Mouse (Mus musculus): Measurements from ENCODE around the gene Lpp.

The Lpp gene

GRCm38 (mm10) chr16:24501628-24502294, 108.5 kb downstream of the Lpp start:
- no peak for DNase-seq (ENCODE audit: low spot score)

GRCm38 (mm10) chr16:24502295-24502823, 109.1 kb downstream of the Lpp start:
- DNase-seq (ENCODE audit: low spot score): no peak

GRCm38 (mm10) chr16:24504838-24505605, 111.7 kb downstream of the Lpp start:
- no peak for DNase-seq (ENCODE audit: low spot score)

- DNase-seq (ENCODE audit: low spot score): no peak
These were observed 112.9 kb downstream of the Lpp start for GRCm38 (mm10) chr16:24506237-24506636.

- no peak for DNase-seq (ENCODE audit: low spot score)
These were observed 113.4 kb downstream of the Lpp start for GRCm38 (mm10) chr16:24506740-24507139.

- DNase-seq (ENCODE audit: low spot score): no peak
These were observed 114.7 kb downstream of the Lpp start for GRCm38 (mm10) chr16:24507927-24508540.

GRCm38 (mm10) chr16:24509100-24509812, 115.9 kb downstream of the Lpp start:
- no peak for DNase-seq (ENCODE audit: low spot score)

GRCm38 (mm10) chr16:24509813-24510166, 116.5 kb downstream of the Lpp start:
- no peak for DNase-seq (ENCODE audit: low spot score)

- DNase-seq (ENCODE audit: low spot score): no peak
These were observed 119.9 kb downstream of the Lpp start for GRCm38 (mm10) chr16:24513228-24513627.

GRCm38 (mm10) chr16:24514802-24515727, 121.8 kb downstream of the Lpp start:
- DNase-seq (ENCODE audit: low spot score): no peak

- DNase-seq (ENCODE audit: low spot score): no peak
These were observed 123.7 kb downstream of the Lpp start for GRCm38 (mm10) chr16:24516993-24517392.

GRCm38 (mm10) chr16:24517501-24518042, 124.3 kb downstream of the Lpp start:
- no peak for DNase-seq (ENCODE audit: low spot score)

- no peak for DNase-seq (ENCODE audit: low spot score)
These were observed 125.5 kb downstream of the Lpp start for GRCm38 (mm10) chr16:24518785-24519184.

- DNase-seq (ENCODE audit: low spot score): no peak
These were observed 133.9 kb downstream of the Lpp start for GRCm38 (mm10) chr16:24527219-24527618.

- no peak for DNase-seq (ENCODE audit: low spot score)
These were observed 138.4 kb downstream of the Lpp start for GRCm38 (mm10) chr16:24531681-24532080.

GRCm38 (mm10) chr16:24535221-24535620, 141.9 kb downstream of the Lpp start:
- no peak for DNase-seq (ENCODE audit: low spot score)

GRCm38 (mm10) chr16:24536261-24536660, 143.0 kb downstream of the Lpp start:
- no peak for DNase-seq (ENCODE audit: low spot score)

GRCm38 (mm10) chr16:24539003-24539402, 145.7 kb downstream of the Lpp start:
- DNase-seq (ENCODE audit: low spot score): no peak

- no peak for DNase-seq (ENCODE audit: low spot score)
These were observed 149.6 kb downstream of the Lpp start for GRCm38 (mm10) chr16:24542864-24543263.

GRCm38 (mm10) chr16:24545366-24545765, 152.1 kb downstream of the Lpp start:
- no peak for DNase-seq (ENCODE audit: low spot score)

- no peak for DNase-seq (ENCODE audit: low spot score)
These were observed 165.2 kb downstream of the Lpp start for GRCm38 (mm10) chr16:24558458-24558857.

Measured in ovary, postnatal 14 days (tissue).